Mouse (Mus musculus): ENCODE data around the gene Zfp414.

Gene Zfp414

DNA sequence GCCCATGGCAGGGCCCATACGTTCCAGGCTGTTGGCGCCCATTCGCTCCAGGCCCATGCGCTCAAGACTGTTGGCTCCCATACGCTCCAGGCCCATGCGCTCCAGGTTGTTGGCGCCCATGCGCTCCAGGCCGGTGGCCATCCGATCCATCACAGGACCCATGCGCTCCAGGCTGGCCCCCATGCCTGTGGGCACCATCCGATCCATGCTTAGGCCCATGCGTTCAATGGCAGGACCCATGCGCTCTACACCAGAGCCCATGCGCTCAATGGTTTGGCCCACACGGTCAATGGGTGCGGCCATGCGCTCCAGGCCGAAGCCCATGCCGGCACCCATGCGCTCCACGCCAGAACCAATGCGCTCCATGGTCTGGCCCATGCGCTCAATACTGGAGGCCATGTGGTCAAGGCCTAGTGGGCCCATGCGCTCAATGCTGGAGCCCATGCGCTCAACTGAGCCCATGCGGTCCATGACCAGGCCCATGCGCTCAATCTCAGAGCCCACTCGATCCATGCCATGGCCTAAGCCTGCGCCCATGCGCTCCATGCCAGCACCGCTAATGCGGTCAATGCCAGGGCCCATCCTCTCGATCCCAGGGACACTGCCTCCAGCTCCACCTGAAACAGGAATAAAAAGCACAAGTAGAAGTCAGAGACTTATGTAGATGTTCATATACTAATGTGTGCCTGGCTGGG is 21.0 kb downstream of the Zfp414 start:
- DNase-seq, result no peak

DNA sequence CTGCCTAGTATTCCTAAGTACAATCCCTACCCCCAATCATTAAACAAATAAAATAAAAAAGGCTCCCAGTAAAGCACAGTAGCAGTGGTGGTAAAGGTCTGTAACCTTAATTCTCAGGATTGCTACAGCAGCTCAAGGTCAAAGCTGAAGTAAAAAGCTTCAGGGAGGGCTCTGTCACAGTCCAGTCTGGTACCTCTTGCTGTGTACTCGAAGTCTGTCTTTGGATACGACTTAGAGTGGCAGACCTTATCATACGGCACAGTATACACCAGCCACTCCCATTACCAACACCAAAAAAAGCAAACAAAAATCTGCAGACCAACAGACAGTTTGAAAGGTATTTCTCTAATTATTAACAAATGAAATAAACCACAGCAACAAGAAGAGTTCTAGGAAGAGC is 37.9 kb downstream of the Zfp414 start:
- no peak for DNase-seq

DNA sequence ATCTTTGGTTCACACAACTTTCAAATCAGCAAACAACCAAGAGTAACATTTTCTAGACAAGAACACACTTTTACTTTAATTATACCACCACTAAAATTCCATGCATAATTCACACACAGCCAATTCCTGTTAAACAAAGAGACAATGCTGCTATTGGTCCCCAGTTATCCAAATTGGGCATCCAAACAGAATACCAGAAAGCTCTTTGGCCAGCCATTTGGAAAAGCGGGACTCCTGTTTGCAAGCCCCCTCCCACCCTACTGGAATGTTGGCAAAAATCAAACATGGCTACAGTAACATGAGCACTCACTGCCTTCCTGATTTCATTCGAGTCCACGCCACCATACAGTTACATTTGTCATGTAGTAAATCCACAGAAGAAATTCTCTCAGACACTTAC is 40.8 kb downstream of the Zfp414 start:
- DNase-seq, result no peak

DNA sequence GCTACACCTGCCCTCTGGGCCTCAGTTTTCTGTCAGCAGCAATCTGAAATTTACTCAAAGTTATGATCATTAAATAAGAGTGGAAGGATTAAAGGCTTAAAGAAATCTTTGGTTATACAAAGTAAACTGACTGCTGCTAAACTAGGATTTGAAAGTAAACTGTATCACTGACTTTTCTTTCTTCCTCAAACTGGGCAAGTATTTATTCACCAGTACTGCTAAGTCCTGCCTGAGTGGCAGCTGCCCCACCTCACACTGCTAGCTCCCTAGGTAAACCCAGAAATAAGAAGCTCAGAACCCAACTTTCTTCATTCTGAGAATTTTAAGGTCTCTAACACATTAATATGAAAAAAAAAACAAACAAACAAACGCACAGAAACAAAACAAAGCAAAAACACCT is 44.9 kb downstream of the Zfp414 start:
- DNase-seq, result no peak

DNA sequence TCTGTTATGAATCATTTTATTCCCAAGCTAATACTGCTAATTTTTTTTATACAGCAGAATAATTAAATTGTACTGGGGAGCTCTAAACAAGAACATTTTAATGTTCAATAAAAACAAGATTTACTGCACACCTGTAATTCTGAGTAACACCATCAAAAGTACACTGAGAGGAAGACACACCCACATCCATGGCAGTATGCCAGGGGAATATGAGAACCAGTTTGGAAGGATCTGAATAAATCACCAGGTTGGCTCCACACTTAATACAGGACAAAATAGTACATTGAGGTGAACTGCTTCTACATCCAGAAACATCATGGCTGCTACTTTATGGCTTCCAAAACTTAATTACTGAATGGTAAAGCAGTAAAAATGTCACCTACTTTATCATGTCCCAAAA is 46.6 kb downstream of the Zfp414 start:
- peak; percentile 44 for DNase-seq

DNA sequence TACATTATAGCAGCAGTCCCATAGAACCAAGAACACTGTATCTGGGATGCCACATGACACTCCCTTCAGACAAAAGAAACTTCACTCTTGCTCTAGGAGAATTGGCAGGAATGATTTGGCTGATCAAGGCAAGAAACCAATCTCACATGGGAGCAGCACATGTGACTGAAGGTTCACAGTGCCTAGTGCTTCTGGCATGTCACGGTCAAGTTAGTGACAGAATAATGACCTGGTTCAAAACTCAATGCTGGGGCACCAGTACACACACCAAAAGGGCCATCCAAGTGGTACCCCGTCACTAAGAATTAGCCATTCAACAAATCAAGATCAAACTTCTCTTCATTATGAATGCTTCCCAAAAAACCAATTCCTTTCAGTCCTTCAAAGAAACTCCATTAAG is 47.2 kb downstream of the Zfp414 start:
- no peak for DNase-seq

DNA sequence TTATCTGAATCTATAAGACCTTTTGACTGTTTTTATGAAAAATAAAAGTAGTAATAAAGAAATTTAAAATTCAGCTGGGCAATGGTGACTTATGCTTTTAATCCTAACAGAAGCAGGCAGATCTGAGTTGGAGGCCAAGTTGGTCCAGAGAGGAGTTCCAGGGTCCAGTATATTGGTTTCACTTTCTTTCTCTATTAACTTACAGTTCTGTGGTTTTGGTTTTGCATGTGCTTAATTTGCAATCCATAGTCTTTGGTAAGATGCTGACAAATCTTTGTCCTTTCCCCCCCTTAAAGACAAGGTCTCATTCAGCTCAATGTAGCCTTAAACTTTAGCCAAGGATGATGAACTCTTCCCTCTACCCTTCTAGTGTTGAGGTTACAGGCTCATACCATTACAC is 49.9 kb downstream of the Zfp414 start:
- DNase-seq, result no peak

Data from kidney, postnatal 10 days (tissue).